Mouse (Mus musculus) spleen, adult 2 months (tissue): ENCODE measurements at regions not wholly inside any gene's neighbourhood (a gene's known extent, or its start where the extent isn't known, plus 50 kb on each side); places are given as distances from the start of the nearest gene placed in this dataset.
A peak's percentile ranks its signal among the peaks of the same experiment; 100 is the strongest.

Source experiments
- DNase-seq, 2 experiments: peaks; one replicate each; pipeline versions ENCODE4 v3.0.0 to v3.0.0-alpha.2; 2012 to 2021; ENCODE audit warnings: low spot score in 2 of 2, low read depth in 1 of 2
- H3K27ac ChIP-seq: fragments of 200-500 bp; 2 replicates; pipeline ENCODE4 v1.5.1; 2012; ENCODE audit warnings: low read length, inconsistent platforms; ENCODE audit not compliant: insufficient read depth
- H3K27me3 ChIP-seq: fragments of 200-500 bp; 2 replicates; pipeline ENCODE4 v1.6.1; 2012; ENCODE audit warnings: mild to moderate bottlenecking, moderate library complexity, low read length, inconsistent platforms; ENCODE audit not compliant: control insufficient read depth, insufficient read depth
- H3K36me3 ChIP-seq: fragments of 200-500 bp; 2 replicates; pipeline ENCODE4 v1.6.1; 2012; ENCODE audit warnings: mild to moderate bottlenecking, low read length, inconsistent platforms; ENCODE audit not compliant: control insufficient read depth, insufficient read depth
- H3K4me1 ChIP-seq: fragments of 200-500 bp; 2 replicates; pipeline ENCODE4 v1.6.1; 2011; ENCODE audit warnings: inconsistent platforms; ENCODE audit not compliant: control insufficient read depth, insufficient read depth, insufficient read length
- H3K4me3 ChIP-seq: fragments of 200-500 bp; 2 replicates; pipeline ENCODE4 v1.5.1; 2011; ENCODE audit warnings: mild to moderate bottlenecking, inconsistent platforms; ENCODE audit not compliant: insufficient read depth, insufficient read length; ENCODE audit errors: extremely low read depth
- CTCF ChIP-seq: fragments of 200-500 bp; IDR thresholded peaks from 2 replicates; pipeline ENCODE4 v1.5.1; 2011; ENCODE audit warnings: mild to moderate bottlenecking, inconsistent platforms; ENCODE audit not compliant: insufficient read depth, insufficient read length, insufficient replicate concordance; ENCODE audit errors: extremely low read depth
- POLR2A ChIP-seq: fragments of 200-500 bp; IDR thresholded peaks from 2 replicates; pipeline ENCODE4 v1.6.1; 2011; ENCODE audit warnings: low read depth, low read length, inconsistent platforms
- WGBS: fragments of 180-500 bp; shearing (Covaris S2); methylation state at CpG from one replicate; pipeline ENCODE4 v1.1.7; 2018; 5-methylcytosine and 5-hydroxymethylcytosine counted together

DNA sequence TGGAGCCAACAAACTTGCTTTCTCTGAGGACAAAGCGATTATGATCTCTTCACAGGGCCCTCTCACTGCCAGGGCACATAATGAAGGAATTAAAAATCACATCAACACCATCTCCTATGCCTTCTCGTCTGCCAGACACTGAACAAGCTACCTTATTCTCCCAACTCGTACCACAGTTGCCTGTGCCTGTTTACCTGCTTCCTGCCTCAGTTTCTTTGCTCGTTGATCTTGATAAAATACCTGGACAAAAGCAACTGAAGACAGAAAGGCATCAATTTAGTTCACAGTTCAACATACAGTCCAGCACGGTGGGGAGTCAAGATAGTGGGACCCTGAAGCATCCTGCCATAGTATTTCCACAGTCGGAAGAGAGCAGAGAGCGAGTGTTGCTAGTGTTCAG, 185.1 kb upstream of the Trib2 start:
- no peaks in the 10 kb centered on the region for H3K36me3 ChIP-seq
- TF ChIP-seq POLR2A, result no peak
- no peak for TF ChIP-seq CTCF

DNA sequence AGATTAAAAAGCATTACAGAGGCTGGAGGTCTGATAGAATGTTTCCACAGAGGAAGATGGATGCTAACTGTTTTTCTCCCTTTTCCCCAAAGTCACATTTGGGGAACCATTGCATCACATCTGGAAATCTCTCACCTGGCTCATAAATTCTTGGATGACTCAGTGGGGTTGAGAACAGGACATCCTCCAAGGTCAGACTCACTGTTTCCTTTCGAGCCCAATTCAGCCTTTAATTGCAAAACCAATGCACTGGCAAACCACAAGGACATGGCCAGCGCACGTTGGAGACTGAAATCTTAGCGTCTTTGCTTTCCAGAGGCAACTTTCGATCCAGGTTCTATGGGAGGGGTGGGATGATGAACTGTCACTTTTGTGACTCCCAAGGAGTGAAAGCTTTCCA, 184.5 kb upstream of the Trib2 start:
- H3K4me1 ChIP-seq, result no peaks in the 10 kb centered on the region; the same call in 1 of the 2 replicates
- no peaks in the 10 kb centered on the region for H3K27me3 ChIP-seq
- TF ChIP-seq CTCF (no peak), POLR2A (no peak)
- 42% methylated on average over 5 of the region's 5 CpGs for WGBS
- no peak overlapping the region for H3K4me3 ChIP-seq
- no peaks in the 10 kb centered on the region for H3K36me3 ChIP-seq
- no peak for DNase-seq
- H3K27ac ChIP-seq, result no peak overlapping the region

More for the DNA sequence above, 185.1 kb upstream of the Trib2 start:
- 91% methylated on average over 7 of the region's 7 CpGs for WGBS
- Histone ChIP-seq H3K4me3 (no peak overlapping the region), H3K27ac (no peak overlapping the region), H3K27me3 (no peaks in the 10 kb centered on the region), H3K4me1 (peaks cover 4% of the 10 kb centered on the region)
- DNase-seq, result no peak

DNA sequence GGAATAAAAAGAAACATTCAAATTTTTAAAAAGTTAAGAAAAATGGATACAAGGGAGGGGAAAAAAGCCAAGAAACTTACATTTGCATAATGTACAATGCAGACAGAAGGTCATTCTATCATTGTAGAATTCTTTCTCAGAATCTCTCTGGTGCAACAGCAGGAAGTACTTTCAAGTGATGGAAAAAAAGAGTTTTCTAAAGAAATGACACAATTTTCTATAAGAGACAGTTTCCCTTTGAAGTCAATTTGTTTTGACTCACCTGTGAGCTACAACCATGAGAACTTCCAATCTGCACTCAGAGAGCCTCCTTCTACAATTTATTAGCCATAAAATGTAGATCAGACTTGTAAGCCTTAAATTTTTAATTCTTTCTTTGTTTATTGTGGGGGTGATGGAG, 181.6 kb upstream of the Trib2 start:
- no peak for DNase-seq
- peak overlapping the region; percentile 28; the same call in 1 of the 2 replicates for H3K27ac ChIP-seq

DNA sequence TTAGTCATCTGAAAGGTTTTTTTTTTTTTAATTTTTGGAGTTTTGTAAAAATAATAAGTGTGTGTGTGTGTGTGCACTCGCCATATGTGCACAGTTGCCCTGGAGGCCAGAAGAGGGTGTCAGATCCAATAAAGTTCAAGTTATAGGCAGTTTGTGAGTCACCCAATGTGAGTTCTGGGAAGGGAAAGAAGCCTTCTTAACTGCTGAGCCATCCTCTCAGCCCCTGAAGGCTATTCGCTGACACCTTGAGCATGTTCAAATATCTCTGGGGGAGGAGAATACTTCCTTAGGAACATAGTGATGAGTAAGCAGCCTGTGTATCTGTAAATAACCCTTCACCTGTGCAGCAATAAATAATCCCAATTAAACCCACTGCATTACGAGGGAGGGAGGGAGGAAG, 177.1 kb upstream of the Trib2 start:
- TF ChIP-seq POLR2A (no peak), CTCF (no peak)
- Histone ChIP-seq H3K4me3 (no peak overlapping the region), H3K4me1 (no peaks in the 10 kb centered on the region), H3K27me3 (no peaks in the 10 kb centered on the region), H3K27ac (no peak overlapping the region), H3K36me3 (no peaks in the 10 kb centered on the region)
- 81% methylated on average over 3 of the region's 3 CpGs for WGBS
- DNase-seq, result no peak

More for the DNA sequence above, 181.6 kb upstream of the Trib2 start:
- Histone ChIP-seq H3K36me3 (no peaks in the 10 kb centered on the region), H3K4me3 (no peak overlapping the region), H3K4me1 (no peaks in the 10 kb centered on the region), H3K27me3 (no peaks in the 10 kb centered on the region)
- TF ChIP-seq POLR2A (no peak), CTCF (no peak)

DNA sequence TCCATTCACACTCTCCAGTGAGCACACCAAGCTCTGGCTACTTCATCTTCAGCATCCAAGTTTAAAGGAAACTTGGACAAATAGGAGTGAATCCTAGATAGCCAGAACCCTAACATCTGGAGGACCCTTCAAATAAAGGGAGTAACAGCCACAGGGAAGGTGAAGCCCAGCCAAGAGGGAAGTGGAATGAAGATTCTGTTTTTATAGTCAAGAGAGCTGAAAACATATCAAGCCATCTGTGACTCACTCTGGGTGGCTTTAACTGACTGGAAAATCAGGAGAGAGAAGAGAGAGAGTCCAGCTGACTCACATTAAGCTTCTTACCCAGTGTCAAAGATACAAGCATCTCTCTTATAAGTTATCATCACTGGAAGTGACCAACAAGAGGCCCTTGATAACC, 169.6 kb upstream of the Trib2 start:
- H3K36me3 ChIP-seq, result no peaks in the 10 kb centered on the region

GRCm38 (mm10) chr12:15985649-15986048, 168.9 kb upstream of the Trib2 start:
- Histone ChIP-seq H3K36me3 (no peaks in the 10 kb centered on the region), H3K4me3 (no peak overlapping the region), H3K27ac (no peak overlapping the region), H3K27me3 (no peaks in the 10 kb centered on the region), H3K4me1 (no peaks in the 10 kb centered on the region)
- 79% methylated on average over 2 of the region's 2 CpGs for WGBS
- no peak for TF ChIP-seq POLR2A
- no peak for TF ChIP-seq CTCF
- no peak for DNase-seq

More for the DNA sequence above, 169.6 kb upstream of the Trib2 start:
- Histone ChIP-seq H3K27ac (no peak overlapping the region), H3K27me3 (no peaks in the 10 kb centered on the region), H3K4me3 (no peak overlapping the region), H3K4me1 (no peaks in the 10 kb centered on the region)
- no peak for DNase-seq
- TF ChIP-seq CTCF (no peak), POLR2A (no peak)

GRCm38 (mm10) chr12:15983591-15984300, 167.0 kb upstream of the Trib2 start:
- no peak for DNase-seq
- H3K36me3 ChIP-seq, result no peaks in the 10 kb centered on the region
- WGBS, result 90% methylated on average over 11 of the region's 11 CpGs

More at GRCm38 (mm10) chr12:15983591-15984300, 167.0 kb upstream of the Trib2 start:
- H3K4me3 ChIP-seq, result no peak overlapping the region
- no peak overlapping the region for H3K27ac ChIP-seq
- TF ChIP-seq CTCF (no peak), POLR2A (no peak)
- H3K4me1 ChIP-seq, result no peaks in the 10 kb centered on the region
- H3K27me3 ChIP-seq, result no peaks in the 10 kb centered on the region
